In the genomic region with DNA sequence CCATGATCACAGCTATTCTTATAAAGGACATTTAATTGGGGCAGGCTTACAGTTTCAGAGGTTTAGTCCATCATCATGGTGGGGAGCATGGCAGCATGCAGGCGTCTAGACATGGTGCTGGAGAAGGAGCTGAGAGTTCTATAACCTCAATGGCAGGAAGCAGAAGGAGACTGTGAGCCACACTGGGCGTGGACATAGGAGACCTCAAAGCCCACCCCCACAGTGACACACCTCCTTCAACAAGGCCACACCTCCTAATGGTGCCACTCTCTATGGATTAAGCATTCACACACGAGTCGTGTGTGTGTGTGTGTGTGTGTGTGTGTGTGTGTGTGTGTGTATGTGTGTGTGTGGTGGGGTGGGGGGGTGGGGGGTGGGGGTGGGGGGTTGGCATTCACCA, we compare ENCODE assay signal across 7 mouse cellular contexts.
"Had no signal": no experiment of that assay in that cellular context is flagged by ENCODE, and none has a peak within 500 bp of the region (broad histone marks: within the 10 kb centered on the region; RNA-seq: fewer than 3 reads in every experiment).

No protein-coding gene starts in this region.

- DNase-seq: kidney, postnatal 10 days; left cerebral cortex, postnatal 4 days; liver, embryonic 13.5 days; liver, postnatal 0 days; lung, postnatal 14 days; right cerebral cortex, postnatal 14 days; thymus, postnatal 4 days had no signal
